Mouse (Mus musculus) small intestine, adult 2 months (tissue): Measurements from ENCODE around the gene Pdcd10.

Experiments
- CTCF ChIP-seq: fragments of 200-500 bp; IDR thresholded peaks from 2 replicates; pipeline ENCODE4 v1.5.1; 2012; ENCODE audit warnings: low read depth, mild to moderate bottlenecking, control low read depth, inconsistent platforms, low read length, moderate library complexity, mixed read lengths; ENCODE audit not compliant: insufficient replicate concordance, insufficient read length; ENCODE audit errors: extremely low read depth
- POLR2A ChIP-seq: fragments of 200-500 bp; IDR thresholded peaks from 2 replicates; pipeline ENCODE4 v1.6.1; 2012; ENCODE audit warnings: low read depth, mild to moderate bottlenecking, control low read depth, inconsistent platforms, low read length, moderate library complexity

- TF ChIP-seq CTCF (no peak), POLR2A (no peak)
Measured at GRCm38 (mm10) chr3:75474657-75475056, 82.0 kb downstream of the Pdcd10 start.
